Mouse (Mus musculus) spleen, adult 18-20 months (tissue): ENCODE results near the gene Gbp10.
"Not testable (repeated sequence)": the region's sequence is repeated elsewhere in the genome, so short reads cannot be mapped to it uniquely, and the experiment has no call there.

Experiments used
- DNase-seq, 2 experiments: peaks; one replicate each; pipeline ENCODE4 v3.0.0; 2022; ENCODE audit warnings: mixed read lengths in 2 of 2

Gbp10 gene

GRCm38 (mm10) chr5:105239483-105240047 is at the start of gene Gbp10:
TSS of gene Gbp10 (minus strand) at chr5:105239533.
- not testable (repeated sequence) for DNase-seq

- not testable (repeated sequence) for DNase-seq
Measured at GRCm38 (mm10) chr5:105260673-105261072, 21.3 kb upstream of the Gbp10 start.

- no peak for DNase-seq
Measured at GRCm38 (mm10) chr5:105252491-105252890, 13.2 kb upstream of the Gbp10 start.

GRCm38 (mm10) chr5:105244741-105245140 is 5.4 kb upstream of the Gbp10 start:
- DNase-seq: not testable (repeated sequence)

- not testable (repeated sequence) for DNase-seq
Measured at GRCm38 (mm10) chr5:105240982-105241381, 1.6 kb upstream of the Gbp10 start.

GRCm38 (mm10) chr5:105238402-105238801 is 931 bp downstream of the Gbp10 start:
- DNase-seq: not testable (repeated sequence)

- DNase-seq: not testable (repeated sequence)
Measured at GRCm38 (mm10) chr5:105236040-105236439, 3.3 kb downstream of the Gbp10 start.

- not testable (repeated sequence) for DNase-seq
Measured at GRCm38 (mm10) chr5:105208957-105209356, 30.4 kb downstream of the Gbp10 start.

- not testable (repeated sequence) for DNase-seq
Measured at GRCm38 (mm10) chr5:105200791-105201355, 38.5 kb downstream of the Gbp10 start.

GRCm38 (mm10) chr5:105199149-105199548 is 40.2 kb downstream of the Gbp10 start:
- not testable (repeated sequence) for DNase-seq

GRCm38 (mm10) chr5:105197915-105198560 is 41.3 kb downstream of the Gbp10 start:
- not testable (repeated sequence) for DNase-seq

- DNase-seq: not testable (repeated sequence)
Measured at GRCm38 (mm10) chr5:105196308-105196707, 43.0 kb downstream of the Gbp10 start.

- not testable (repeated sequence) for DNase-seq
Measured at GRCm38 (mm10) chr5:105192536-105192935, 46.8 kb downstream of the Gbp10 start.

- DNase-seq: no peak
Measured at GRCm38 (mm10) chr5:105181446-105181845, 57.9 kb downstream of the Gbp10 start.
